Mouse (Mus musculus) hindbrain, embryonic 10.5 days (tissue): ENCODE results near the gene Kiss1. TPM values are rescaled to one million over a fixed set of nuclear protein-coding genes. Genes with fewer than 3 reads are reported as not detected.
A peak's percentile ranks its signal among the peaks of the same experiment; 100 is the strongest.

Experiments
- DNase-seq: peaks from one replicate; pipeline ENCODE4 v3.0.0-alpha.2; 2017; ENCODE audit warnings: low spot score
- H3K27ac ChIP-seq: fragments of 300-500 bp; sonication (generic); 2 replicates; pipeline ENCODE4 v1.5.1; 2016; ENCODE audit warnings: mild to moderate bottlenecking, moderate library complexity
- H3K27me3 ChIP-seq: fragments of 300-500 bp; sonication (generic); 2 replicates; pipeline ENCODE4 v1.6.1; 2016; ENCODE audit warnings: mild to moderate bottlenecking; ENCODE audit not compliant: poor library complexity, insufficient read depth, severe bottlenecking
- H3K36me3 ChIP-seq: fragments of 300-500 bp; sonication (generic); 2 replicates; pipeline ENCODE4 v1.6.1; 2016; ENCODE audit warnings: mild to moderate bottlenecking, moderate library complexity
- H3K4me1 ChIP-seq: fragments of 300-500 bp; sonication (generic); replicated peaks from 2 replicates; pipeline ENCODE4 v1.6.1; 2016; ENCODE audit warnings: mild to moderate bottlenecking
- H3K4me3 ChIP-seq: fragments of 300-500 bp; sonication (generic); 2 replicates; pipeline ENCODE4 v1.5.1; 2016; ENCODE audit warnings: mild to moderate bottlenecking, moderate library complexity
- H3K9me3 ChIP-seq: fragments of 300-500 bp; sonication (generic); 2 replicates; pipeline ENCODE4 v1.6.1; 2016; ENCODE audit warnings: mild to moderate bottlenecking, moderate library complexity
- WGBS: fragments of 180-500 bp; shearing (Covaris S2); methylation state at CpG from one replicate; pipeline ENCODE4 v1.1.7; 2016; 5-methylcytosine and 5-hydroxymethylcytosine counted together
- polyA plus RNA-seq: library from polyadenylated mRNA; unstranded; fragments of >200 nt; fragmentation: Nextera tagmentation; extraction: Ambion mirVana; gene quantifications from 2 replicates; pipeline ENCODE4 v1.2.1, GENCODE M21; 2016

Gene Kiss1
- polyA plus RNA-seq, 1 experiment from 2014 or later, result not detected

- no peak within 1 kb of the TSS for H3K4me3 ChIP-seq
- no peak for DNase-seq
- WGBS, result 88% methylated on average over 1 of the region's 1 CpGs
- H3K27ac ChIP-seq, result peak within 1 kb of the TSS; percentile 30; the same call in 1 of the 2 replicates
- H3K27me3 ChIP-seq, result peaks cover 31% of the 10 kb centered on the region
- H3K36me3 ChIP-seq, result no peaks in the 10 kb centered on the region
- H3K9me3 ChIP-seq, result no peaks in the 10 kb centered on the region
- 0 out of 2 replicates have a peak, but pooled peaks cover 10% of the 10 kb centered on the region for H3K4me1 ChIP-seq
Measured at GRCm38 (mm10) chr1:133350210-133350609, 28.5 kb downstream of the Kiss1 start, which contains the start of gene Ren1. TSS of gene Ren1 (plus strand) at chr1:133350510.

DNA sequence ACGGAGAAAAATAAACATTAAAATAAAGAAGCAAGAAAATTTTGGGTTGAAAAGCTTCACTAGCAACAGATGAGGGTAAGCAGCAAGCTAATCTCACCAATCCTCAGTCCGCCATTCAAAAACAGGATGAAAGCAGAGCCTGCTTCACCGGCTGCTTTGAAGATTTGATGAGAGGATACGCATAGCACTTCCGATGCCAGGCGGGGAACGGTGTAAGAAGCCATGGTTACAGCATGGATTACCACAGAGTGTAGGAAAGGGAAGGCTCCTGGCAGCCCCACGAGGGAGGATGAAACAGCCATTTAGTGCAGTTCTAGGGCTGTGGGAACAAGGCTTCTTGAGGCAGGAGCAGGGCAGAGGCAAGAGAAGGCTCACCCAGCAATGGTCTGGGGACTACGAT lies 30.1 kb downstream of the Kiss1 start:
- H3K36me3 ChIP-seq, result no peaks in the 10 kb centered on the region
- WGBS, result 68% methylated on average over 9 of the region's 9 CpGs
- peaks cover 45% of the 10 kb centered on the region for H3K27me3 ChIP-seq
- H3K9me3 ChIP-seq, result no peaks in the 10 kb centered on the region
- no peak overlapping the region; the same call in 1 of the 2 replicates for H3K27ac ChIP-seq
- no peak for DNase-seq
- no peak overlapping the region for H3K4me3 ChIP-seq
- peaks cover 25% of the 10 kb centered on the region for H3K4me1 ChIP-seq

DNA sequence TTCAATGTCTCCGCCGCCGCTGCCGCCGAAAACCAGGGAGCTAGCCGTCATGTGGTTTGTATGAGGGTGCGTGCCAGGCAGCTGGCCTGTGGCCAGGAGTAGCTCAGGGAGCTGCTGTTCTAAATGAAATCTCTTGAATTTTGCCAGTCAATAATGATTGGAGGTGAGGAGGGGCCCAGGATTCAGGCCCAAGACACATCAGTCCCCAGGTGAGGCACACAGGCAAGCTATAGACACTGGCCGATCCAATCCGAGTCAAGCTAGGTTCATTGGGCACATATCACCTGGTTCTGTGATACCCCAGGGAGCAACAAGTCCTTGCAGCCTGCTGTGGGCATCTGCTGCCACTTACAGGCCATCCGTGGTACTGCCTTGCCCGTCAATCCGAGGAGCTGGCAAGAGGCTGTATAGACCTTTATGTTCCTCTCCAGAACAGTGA lies 31.7 kb downstream of the Kiss1 start:
- H3K4me1 ChIP-seq, result peaks cover 27% of the 10 kb centered on the region
- no peak overlapping the region for H3K27ac ChIP-seq
- no peaks in the 10 kb centered on the region for H3K36me3 ChIP-seq
- DNase-seq, result peak; percentile 77
- WGBS, result 53% methylated on average over 12 of the region's 12 CpGs
- peaks cover 46% of the 10 kb centered on the region for H3K27me3 ChIP-seq
- H3K4me3 ChIP-seq, result no peak overlapping the region
- no peaks in the 10 kb centered on the region for H3K9me3 ChIP-seq

- peaks cover 27% of the 10 kb centered on the region for H3K4me1 ChIP-seq
- no peak overlapping the region for H3K4me3 ChIP-seq
- 41% methylated on average over 5 of the region's 5 CpGs for WGBS
- H3K27me3 ChIP-seq, result peaks cover 56% of the 10 kb centered on the region
- no peaks in the 10 kb centered on the region for H3K36me3 ChIP-seq
- no peaks in the 10 kb centered on the region for H3K9me3 ChIP-seq
- no peak for DNase-seq
- no peak overlapping the region for H3K27ac ChIP-seq
Measured at GRCm38 (mm10) chr1:133355469-133355868, 33.8 kb downstream of the Kiss1 start.

DNA sequence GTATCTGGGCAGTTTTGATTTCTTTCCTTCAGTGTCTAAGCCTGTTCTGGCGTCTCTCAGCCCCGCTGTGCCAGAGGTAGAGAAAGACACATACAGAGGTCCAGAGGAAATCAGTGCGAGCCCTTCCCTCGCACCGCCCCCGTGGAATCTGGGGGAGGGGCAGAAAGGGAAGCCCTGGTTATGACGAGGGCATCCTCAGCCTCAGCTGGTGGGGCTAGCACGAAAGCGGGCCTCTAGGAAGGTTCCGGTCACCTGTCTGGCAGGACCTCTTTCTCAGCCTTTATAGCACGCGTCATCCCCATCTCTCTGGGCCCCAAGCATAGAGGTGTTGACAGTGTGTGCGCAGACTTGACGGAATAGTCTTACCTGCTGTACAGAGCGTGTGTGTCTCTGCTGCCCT lies 34.2 kb downstream of the Kiss1 start:
- Histone ChIP-seq H3K27ac (no peak overlapping the region), H3K27me3 (peaks cover 53% of the 10 kb centered on the region), H3K36me3 (no peaks in the 10 kb centered on the region), H3K4me1 (peaks cover 27% of the 10 kb centered on the region), H3K4me3 (no peak overlapping the region), H3K9me3 (no peaks in the 10 kb centered on the region)
- DNase-seq, result no peak
- 58% methylated on average over 15 of the region's 15 CpGs for WGBS

GRCm38 (mm10) chr1:133356330-133356729 lies 34.7 kb downstream of the Kiss1 start:
- WGBS, result 66% methylated on average over 8 of the region's 8 CpGs
- H3K4me1 ChIP-seq, result peaks cover 24% of the 10 kb centered on the region
- H3K27ac ChIP-seq, result no peak overlapping the region; the same call in 1 of the 2 replicates
- H3K9me3 ChIP-seq, result no peaks in the 10 kb centered on the region
- DNase-seq, result no peak
- no peak overlapping the region for H3K4me3 ChIP-seq
- H3K27me3 ChIP-seq, result peaks cover 51% of the 10 kb centered on the region
- H3K36me3 ChIP-seq, result no peaks in the 10 kb centered on the region

- no peak overlapping the region for H3K27ac ChIP-seq
- no peaks in the 10 kb centered on the region for H3K9me3 ChIP-seq
- no peak for DNase-seq
- H3K36me3 ChIP-seq, result no peaks in the 10 kb centered on the region
- peaks cover 32% of the 10 kb centered on the region for H3K4me1 ChIP-seq
- peaks cover 66% of the 10 kb centered on the region for H3K27me3 ChIP-seq
- WGBS, result 93% methylated on average over 6 of the region's 6 CpGs
- no peak overlapping the region for H3K4me3 ChIP-seq
Measured at GRCm38 (mm10) chr1:133361006-133361405, 39.3 kb downstream of the Kiss1 start.

- H3K9me3 ChIP-seq, result no peaks in the 10 kb centered on the region
- H3K27ac ChIP-seq, result no peak overlapping the region
- no peak overlapping the region for H3K4me3 ChIP-seq
- WGBS, result 89% methylated on average over 5 of the region's 5 CpGs
- peaks cover 67% of the 10 kb centered on the region for H3K27me3 ChIP-seq
- H3K36me3 ChIP-seq, result no peaks in the 10 kb centered on the region
- no peak for DNase-seq
- peaks cover 29% of the 10 kb centered on the region for H3K4me1 ChIP-seq
Measured at GRCm38 (mm10) chr1:133362103-133362502, 40.4 kb downstream of the Kiss1 start.

- Histone ChIP-seq H3K36me3 (no peaks in the 10 kb centered on the region), H3K4me3 (peak within 1 kb of the TSS; percentile 82), H3K4me1 (peaks cover 42% of the 10 kb centered on the region), H3K27ac (peak within 1 kb of the TSS; percentile 81), H3K27me3 (peaks cover 66% of the 10 kb centered on the region), H3K9me3 (no peaks in the 10 kb centered on the region)
- DNase-seq, result peak; percentile 87
- WGBS, result under 1% methylated on average over 52 of the region's 52 CpGs
Measured at GRCm38 (mm10) chr1:133363276-133364021, 41.8 kb downstream of the Kiss1 start, which contains the start of gene Etnk2. TSS of gene Etnk2 (plus strand) at chr1:133363572.

DNA sequence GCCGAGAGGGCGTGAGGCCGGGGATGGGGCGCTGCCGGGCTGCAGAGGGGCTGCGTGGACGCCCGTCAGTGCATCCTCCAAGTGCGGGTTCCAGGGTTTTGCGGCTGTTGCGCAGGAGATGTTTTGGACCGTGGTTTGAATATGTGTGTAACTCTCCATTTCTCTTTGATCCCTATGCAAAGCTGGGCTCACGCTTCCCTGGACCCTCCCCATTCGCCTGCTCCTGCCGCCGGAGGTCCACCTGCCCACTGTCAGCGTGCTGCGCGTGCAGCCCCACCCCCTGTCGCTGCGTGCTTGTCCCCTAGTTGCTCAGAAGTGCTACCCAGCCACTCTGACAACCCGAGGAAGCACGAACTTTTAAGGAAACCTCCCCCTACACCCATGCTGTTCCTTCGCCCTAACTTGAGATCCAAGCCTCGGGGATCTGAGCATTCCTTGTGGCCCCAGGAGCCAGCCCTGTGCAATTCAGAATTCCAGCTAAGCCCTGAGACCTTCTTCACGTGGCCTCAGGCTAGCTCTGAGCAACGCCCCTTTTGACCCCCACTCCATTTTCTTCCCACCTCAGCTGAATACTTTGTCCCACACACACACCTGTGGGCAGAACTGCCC lies 42.5 kb downstream of the Kiss1 start:
- Histone ChIP-seq H3K27me3 (peaks cover 60% of the 10 kb centered on the region), H3K4me1 (peaks cover 49% of the 10 kb centered on the region), H3K36me3 (no peaks in the 10 kb centered on the region), H3K4me3 (peak overlapping the region; percentile 82), H3K9me3 (no peaks in the 10 kb centered on the region), H3K27ac (peak overlapping the region; percentile 81)
- WGBS, result 1% methylated on average over 27 of the region's 27 CpGs
- no peak for DNase-seq

DNA sequence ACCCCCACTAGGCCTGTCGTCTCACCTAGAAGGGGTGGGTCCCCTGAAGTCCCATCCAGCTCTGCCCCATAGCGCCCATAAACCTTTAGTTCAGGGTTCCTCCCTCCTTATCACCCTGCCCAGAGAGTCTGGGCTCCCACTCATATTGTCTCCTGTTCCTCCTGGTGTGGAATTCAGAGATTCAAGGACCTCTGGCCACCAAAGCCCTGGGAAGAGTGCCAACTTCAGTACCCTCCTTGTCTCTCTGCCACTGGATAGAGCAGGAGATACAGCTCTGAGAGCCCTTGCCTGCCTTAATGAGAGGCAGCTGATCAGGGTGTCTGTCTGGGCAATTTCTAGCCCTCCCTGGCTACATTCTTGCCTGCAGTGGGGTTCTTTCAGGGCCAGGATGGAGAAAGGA lies 43.2 kb downstream of the Kiss1 start:
- DNase-seq, result no peak
- no peak overlapping the region for H3K4me3 ChIP-seq
- H3K9me3 ChIP-seq, result no peaks in the 10 kb centered on the region
- peaks cover 56% of the 10 kb centered on the region for H3K27me3 ChIP-seq
- no peaks in the 10 kb centered on the region for H3K36me3 ChIP-seq
- WGBS, result 42% methylated on average over 2 of the region's 2 CpGs
- no peak overlapping the region for H3K27ac ChIP-seq
- peaks cover 52% of the 10 kb centered on the region for H3K4me1 ChIP-seq

DNA sequence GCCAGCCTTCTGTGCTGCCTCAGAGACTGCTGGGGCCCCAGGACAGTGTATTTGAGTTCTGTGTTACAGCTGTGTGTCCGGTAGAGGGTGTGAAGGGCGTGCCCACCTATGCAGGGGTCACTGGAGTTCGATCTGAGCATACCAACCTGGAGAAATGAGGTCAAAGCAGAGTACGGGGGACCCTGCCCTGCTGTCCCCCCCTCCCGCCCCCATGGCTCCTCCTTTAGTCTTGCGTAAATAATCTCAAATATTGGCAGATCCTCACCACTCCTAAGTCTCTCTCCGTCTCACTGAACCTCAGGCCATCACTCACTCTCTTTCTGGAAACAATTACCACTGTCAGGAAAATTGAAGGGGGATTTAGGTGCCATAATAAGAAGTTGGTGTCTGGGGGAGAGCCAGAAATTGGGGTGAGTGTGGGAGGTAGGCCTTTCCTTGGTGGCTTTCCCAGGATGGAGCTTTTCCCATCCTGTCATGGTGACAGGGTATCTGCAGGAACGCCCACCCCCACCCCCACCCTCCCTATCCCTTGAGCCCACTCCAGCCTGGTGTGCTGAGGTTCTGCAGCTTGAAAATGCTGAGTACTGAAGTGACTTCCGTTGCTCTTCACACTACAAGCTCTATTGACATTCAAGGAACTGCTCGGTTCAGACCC lies 45.4 kb downstream of the Kiss1 start:
- peaks cover 52% of the 10 kb centered on the region for H3K27me3 ChIP-seq
- H3K27ac ChIP-seq, result peak overlapping the region; percentile 54
- no peaks in the 10 kb centered on the region for H3K36me3 ChIP-seq
- no peak overlapping the region for H3K4me3 ChIP-seq
- H3K9me3 ChIP-seq, result no peaks in the 10 kb centered on the region
- H3K4me1 ChIP-seq, result peaks cover 60% of the 10 kb centered on the region
- WGBS, result 49% methylated on average over 10 of the region's 10 CpGs
- DNase-seq, result no peak
